Mouse (Mus musculus): Measurements from ENCODE around the gene Olfr430. TPM values are rescaled to one million over a fixed set of nuclear protein-coding genes. Genes with fewer than 3 reads are reported as not detected.

Olfr430 gene
- polyA plus RNA-seq (2012; rRNA removed): not detected in 2 replicates

GRCm38 (mm10) chr1:174066305-174066704 lies at the start of gene Olfr430:
Gene Olfr430 (plus strand): TSS chr1:174066605.

GRCm38 (mm10) chr1:174031698-174032097 lies 34.7 kb upstream of the Olfr430 start, which contains the start of gene Ifi205:
Gene Ifi205 (minus strand): TSS chr1:174031810.

GRCm38 (mm10) chr1:174040523-174041177 lies 25.8 kb upstream of the Olfr430 start, which contains the start of gene Olfr433:
Gene Olfr433 (plus strand): TSS chr1:174040705.

GRCm38 (mm10) chr1:174048893-174049292 lies 17.5 kb upstream of the Olfr430 start, which contains the start of gene Olfr432:
Gene Olfr432 (plus strand): TSS chr1:174049205.

GRCm38 (mm10) chr1:174084031-174084430 lies 17.6 kb downstream of the Olfr430 start, which contains the start of gene Olfr429:
Gene Olfr429 (plus strand): TSS chr1:174084331.

GRCm38 (mm10) chr1:174096591-174096990 lies 30.2 kb downstream of the Olfr430 start, which contains the start of gene Olfr427:
Gene Olfr427 (plus strand): TSS chr1:174096891.

GRCm38 (mm10) chr1:174121062-174121461 lies 54.7 kb downstream of the Olfr430 start, which contains the start of gene Olfr231:
Gene Olfr231 (minus strand): TSS chr1:174121162.

Other genes with a start within 250 kb of the Olfr430 start
- gene Ifi211, start 153.6 kb upstream of the Olfr430 start, polyA plus RNA-seq (2012; rRNA removed): 1.3 and 1.7 TPM in 2 replicates
- 2.9 and 3.2 TPM in 2 replicates for gene Mndal, start 124.1 kb upstream of the Olfr430 start, polyA plus RNA-seq (2012; rRNA removed)
- gene Ifi203, start 123.9 kb upstream of the Olfr430 start, polyA plus RNA-seq (2012; rRNA removed): 1.5 and 2.4 TPM in 2 replicates
- not detected in 2 replicates for gene Ifi202b, start 83.9 kb upstream of the Olfr430 start, polyA plus RNA-seq (2012; rRNA removed)
- gene Ifi205, start 34.8 kb upstream of the Olfr430 start, polyA plus RNA-seq (2012; rRNA removed): 0.52 TPM in 2 replicates
- gene Olfr433, start 25.9 kb upstream of the Olfr430 start, polyA plus RNA-seq (2012; rRNA removed): 0.06 and 0.07 TPM in 2 replicates
- 0.01 TPM in 1 of 2 replicates, not detected in the other for gene Olfr432, start 17.4 kb upstream of the Olfr430 start, polyA plus RNA-seq (2012; rRNA removed)
- gene Olfr429, start 17.7 kb downstream of the Olfr430 start, polyA plus RNA-seq (2012; rRNA removed): not detected in 2 replicates
- not detected in 2 replicates for gene Olfr427, start 30.3 kb downstream of the Olfr430 start, polyA plus RNA-seq (2012; rRNA removed)
- 0.02 TPM in 1 of 2 replicates, not detected in the other for gene Olfr231, start 54.6 kb downstream of the Olfr430 start, polyA plus RNA-seq (2012; rRNA removed)
- gene Olfr424, start 64.9 kb downstream of the Olfr430 start, polyA plus RNA-seq (2012; rRNA removed): not detected in 2 replicates
- gene Olfr420, start 89.0 kb downstream of the Olfr430 start, polyA plus RNA-seq (2012; rRNA removed): not detected in 2 replicates
- 37.1 and 44.4 TPM in 2 replicates for gene Spta1, start 106.2 kb downstream of the Olfr430 start, polyA plus RNA-seq (2012; rRNA removed)
- gene Olfr419, start 185.5 kb downstream of the Olfr430 start, polyA plus RNA-seq (2012; rRNA removed): not detected in 2 replicates